31 mouse cellular contexts compared by ENCODE assay signal in the genomic region with DNA sequence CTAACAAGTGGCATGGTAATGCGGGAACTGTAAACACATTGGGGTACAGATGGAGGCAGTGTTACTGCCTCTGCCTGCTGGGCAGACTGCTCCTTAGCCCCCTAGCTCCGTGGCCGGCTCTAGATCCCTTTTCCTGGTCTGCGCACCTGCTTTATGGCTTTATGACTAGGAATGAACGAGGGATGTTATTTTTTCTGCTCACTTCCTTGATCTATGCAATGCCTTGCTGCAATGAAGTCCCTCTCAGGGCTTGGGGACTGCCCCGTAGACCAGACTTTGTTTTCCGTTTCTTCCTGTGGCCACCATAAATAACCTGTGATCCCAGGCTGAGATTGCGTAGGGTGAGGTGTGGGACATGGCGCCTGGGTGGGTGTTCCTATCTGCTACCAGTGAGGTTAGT. TPM values are rescaled to one million over a fixed set of nuclear protein-coding genes. Genes with fewer than 3 reads are reported as not detected.
A peak's percentile ranks its signal among the peaks of the same experiment; 100 is the strongest.
DNase-seq lines count a peak whose midpoint lies in the region; ATAC-seq and TF ChIP-seq lines count a peak whose summit lies in the region.
"Had no signal": no experiment of that assay in that cellular context is flagged by ENCODE, and none has a peak within 500 bp of the region (broad histone marks: within the 10 kb centered on the region; RNA-seq: fewer than 3 reads in every experiment).

No protein-coding gene starts in this region.

- H3K4me2 ChIP-seq in heart, embryonic 14.5 days (ENCODE audit: low read length), result no peak overlapping the region
- no peak overlapping the region for H3K4me2 ChIP-seq in kidney, postnatal 0 days (ENCODE audit: low read length)
- H3K4me2 ChIP-seq: embryonic facial prominence, embryonic 15.5 days; forebrain, embryonic 13.5 days; heart, embryonic 11.5 days; hindbrain, embryonic 12.5 days; liver, embryonic 15.5 days; lung, embryonic 15.5 days; midbrain, embryonic 15.5 days; neural tube, embryonic 15.5 days had no signal

- no peaks in the 10 kb centered on the region for H3K36me3 ChIP-seq in heart, embryonic 14.5 days (ENCODE audit: control insufficient read depth, insufficient read depth, low read length)
- H3K36me3 ChIP-seq in kidney, postnatal 0 days (ENCODE audit: insufficient read depth, low read length), result no peaks in the 10 kb centered on the region
- H3K36me3 ChIP-seq: embryonic facial prominence, embryonic 15.5 days; hindbrain, embryonic 12.5 days; liver, embryonic 15.5 days; lung, embryonic 15.5 days; midbrain, embryonic 15.5 days; neural tube, embryonic 15.5 days had no signal

- H3K27ac ChIP-seq in heart, embryonic 14.5 days (replicated peaks in 1 of 2; ENCODE audit: control insufficient read depth in 1 of 2, insufficient read depth in 1 of 2, low read depth in 2 of 2, low read length in 2 of 2), result peak overlapping the region in 1 of 2 experiments; percentile 26; a peak in 1 of 4 replicates
- peak overlapping the region; percentile 68 for H3K27ac ChIP-seq in kidney, postnatal 0 days
- H3K27ac ChIP-seq: embryonic facial prominence, embryonic 15.5 days; forebrain, embryonic 13.5 days; hindbrain, embryonic 12.5 days; hindbrain, postnatal 0 days; liver, embryonic 15.5 days; lung, embryonic 15.5 days; midbrain, embryonic 10.5 days; midbrain, embryonic 15.5 days; neural tube, embryonic 15.5 days had no signal

- no peaks in the 10 kb centered on the region for H3K27me3 ChIP-seq in heart, embryonic 14.5 days (ENCODE audit: control insufficient read depth, insufficient read depth, low read length)
- no peaks in the 10 kb centered on the region for H3K27me3 ChIP-seq in kidney, postnatal 0 days (ENCODE audit: insufficient read depth, low read length)
- H3K27me3 ChIP-seq: embryonic facial prominence, embryonic 15.5 days; forebrain, embryonic 13.5 days; hindbrain, embryonic 12.5 days; liver, embryonic 15.5 days; lung, embryonic 15.5 days; midbrain, embryonic 15.5 days; neural tube, embryonic 15.5 days had no signal

- 0 out of 2 replicates have a peak overlapping the region, but pooled peaks have one; percentile 6 for H3K9ac ChIP-seq in heart, embryonic 14.5 days (ENCODE audit: low read length)
- no peak overlapping the region for H3K9ac ChIP-seq in kidney, postnatal 0 days (ENCODE audit: low read depth, low read length)
- H3K9ac ChIP-seq: embryonic facial prominence, embryonic 15.5 days; forebrain, embryonic 13.5 days; hindbrain, embryonic 12.5 days; liver, embryonic 15.5 days; lung, embryonic 15.5 days; midbrain, embryonic 15.5 days; neural tube, embryonic 15.5 days had no signal

- no peak overlapping the region for H3K4me3 ChIP-seq in heart, embryonic 14.5 days (ENCODE audit: control insufficient read depth in 1 of 2, insufficient read depth in 1 of 2, low read depth in 1 of 2, low read length in 2 of 2)
- H3K4me3 ChIP-seq in kidney, postnatal 0 days (replicated peaks; ENCODE audit: low read depth, low read length), result no peak overlapping the region
- H3K4me3 ChIP-seq: embryonic facial prominence, embryonic 15.5 days; forebrain, embryonic 13.5 days; hindbrain, embryonic 12.5 days; liver, embryonic 15.5 days; lung, embryonic 15.5 days; midbrain, embryonic 10.5 days; midbrain, embryonic 15.5 days; neural tube, embryonic 15.5 days had no signal

- 58% methylated on average over 9 of the region's 9 CpGs for WGBS in heart, embryonic 14.5 days
- 32% methylated on average over 9 of the region's 9 CpGs for WGBS in kidney, postnatal 0 days
- WGBS in large intestine, adult 2 months, result 23% methylated on average over 9 of the region's 9 CpGs

- DNase-seq in heart, postnatal 4 days, result no peak
- no peak for DNase-seq in kidney, postnatal 0 days (ENCODE audit: low spot score)
- DNase-seq in kidney, adult 8-10 months, result no peak
- DNase-seq in large intestine, adult 2 months (ENCODE audit: low read depth, low spot score), result peak; percentile 75
- DNase-seq in left cerebral cortex, adult 11 months (ENCODE audit: low spot score), result no peak
- no peak for DNase-seq in gastrocnemius, adult 8-10 months (ENCODE audit: low spot score in 2 of 2)
- DNase-seq: adrenal gland, postnatal 25 days; B cell, adult 2 months; cerebellum, adult 18-20 months; cerebellum, postnatal 10 days; gastrocnemius, postnatal 36 days; kidney, adult 18-20 months; layer of hippocampus, adult 9-11 months; liver; retina, postnatal 1 day; right cerebral cortex, postnatal 14 days; thymus, adult 2 months; thymus, postnatal 36 days had no signal

- ATAC-seq in heart, embryonic 14.5 days (ENCODE audit: insufficient number of reproducible peaks, insufficient read depth, low FRiP score, low read depth), result no peak
- no peak for ATAC-seq in kidney, postnatal 0 days (replicated peaks; ENCODE audit: low FRiP score, low read depth)
- ATAC-seq: forebrain, embryonic 13.5 days; hindbrain, postnatal 0 days; midbrain, embryonic 15.5 days had no signal

- H3K4me1 ChIP-seq in heart, embryonic 14.5 days (ENCODE audit: control insufficient read depth in 2 of 2, insufficient read depth in 2 of 2, low read length in 2 of 2), result peaks cover 18 to 42% of the 10 kb centered on the region in 2 experiments
- peaks cover 20% of the 10 kb centered on the region for H3K4me1 ChIP-seq in kidney, postnatal 0 days (replicated peaks; ENCODE audit: insufficient read depth, low read length)
- H3K4me1 ChIP-seq: liver, embryonic 15.5 days; midbrain, embryonic 15.5 days had no signal

- TF ChIP-seq CTCF in kidney, postnatal 0 days (IDR thresholded peaks at IDR 0.05; ENCODE audit: low read depth), result no peak

- no peaks in the 10 kb centered on the region for H3K9me3 ChIP-seq in heart, embryonic 14.5 days (ENCODE audit: control insufficient read depth, low read length)
- no peaks in the 10 kb centered on the region for H3K9me3 ChIP-seq in kidney, postnatal 0 days (replicated peaks; ENCODE audit: low read length)
- H3K9me3 ChIP-seq: embryonic facial prominence, embryonic 15.5 days; forebrain, embryonic 13.5 days; hindbrain, embryonic 12.5 days; liver, embryonic 15.5 days; lung, embryonic 15.5 days; midbrain, embryonic 10.5 days; midbrain, embryonic 15.5 days; neural tube, embryonic 15.5 days had no signal

RNA-seq across cellular contexts. Expression of a gene that starts 26.8 kb away (rescaled TPM):
- 34.0 and 40.7 TPM in 2 replicates for polyA plus RNA-seq in heart, embryonic 14.5 days (2014; fragmentation: Nextera tagmentation; extraction: Ambion mirVana)
- total RNA-seq in heart, postnatal 4 days (2021), result 100 to 1,000 TPM; 180 to 186 TPM
- polyA plus RNA-seq in kidney, postnatal 0 days (2015; fragmentation: Nextera tagmentation; extraction: Ambion mirVana), result 14.9 and 17.1 TPM in 2 replicates
- polyA plus RNA-seq in large intestine, adult 2 months (2012; rRNA removed), result 5.9 and 9.8 TPM in 2 replicates
- total RNA-seq in gastrocnemius, adult 8-10 months (2022), result 100 to 1,000 TPM; 165 to 271 (median 210) TPM
- total RNA-seq: common myeloid progenitor, adult 5-6 weeks; megakaryocyte progenitor cell, adult 5-6 weeks had no signal
